Mouse (Mus musculus): ENCODE measurements around the gene Calm5.

DNA sequence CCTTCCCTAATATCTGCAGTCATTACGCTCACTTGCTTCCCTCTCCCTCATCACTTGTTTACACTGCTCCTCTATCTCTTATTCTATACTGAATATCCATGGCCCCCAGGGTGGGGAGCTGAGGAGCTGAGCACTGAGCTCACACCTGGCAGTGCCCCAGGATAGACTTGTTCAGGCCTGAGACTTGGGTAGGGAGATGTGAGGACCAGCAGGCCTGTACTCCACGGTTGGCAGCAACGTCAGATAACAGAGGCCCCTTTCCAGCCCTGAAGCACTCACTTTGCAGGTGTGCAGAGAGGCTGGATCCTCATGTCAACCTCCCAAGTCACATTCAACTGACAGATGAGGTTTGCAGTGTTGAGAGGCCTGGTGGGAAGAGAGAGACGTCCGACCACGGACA lies 23.2 kb downstream of the Calm5 start:
- TF ChIP-seq POLR2A (IDR thresholded peaks at IDR 0.05; ENCODE audit: extremely low read depth, insufficient read depth, low read length) (no peak), CTCF (IDR thresholded peaks at IDR 0.05; ENCODE audit: extremely low read depth, insufficient read depth, low read length) (no peak)
